Mouse (Mus musculus) neural tube, embryonic 14.5 days (tissue): ENCODE results near the gene Rabgap1l. TPM values are rescaled to one million over a fixed set of nuclear protein-coding genes. Genes with fewer than 3 reads are reported as not detected.

Experiments used
- ATAC-seq: fragments of 200-750 bp; cut with Nextera tagmentation; 2 replicates; pipeline ENCODE4 v1.8.0; 2017; ENCODE audit warnings: low read depth, mild to moderate bottlenecking, moderate TSS enrichment, moderate library complexity
- H3K27ac ChIP-seq: fragments of 300-500 bp; sonication (generic); 2 replicates; pipeline ENCODE4 v1.5.1; 2014; ENCODE audit warnings: low read depth, mild to moderate bottlenecking, control low read depth, low read length, moderate library complexity, mixed read lengths
- H3K27me3 ChIP-seq: fragments of 300-500 bp; sonication (generic); 2 replicates; pipeline ENCODE4 v1.6.1; 2014; ENCODE audit warnings: low read length; ENCODE audit not compliant: control insufficient read depth, insufficient read depth
- H3K36me3 ChIP-seq: fragments of 300-500 bp; sonication (generic); 2 replicates; pipeline ENCODE4 v1.6.1; 2014; ENCODE audit warnings: low read length, mixed read lengths; ENCODE audit not compliant: control insufficient read depth, insufficient read depth
- H3K4me1 ChIP-seq: fragments of 300-500 bp; sonication (generic); 2 replicates; pipeline ENCODE4 v1.6.1; 2014; ENCODE audit warnings: low read length; ENCODE audit not compliant: control insufficient read depth, insufficient read depth
- H3K4me2 ChIP-seq: fragments of 300-500 bp; sonication (generic); 2 replicates; pipeline ENCODE4 v1.6.1; 2014; ENCODE audit warnings: mild to moderate bottlenecking, low read depth, low read length, control low read depth
- H3K4me3 ChIP-seq: fragments of 300-500 bp; sonication (generic); 2 replicates; pipeline ENCODE4 v1.5.1; 2014; ENCODE audit warnings: low read depth, low read length, control low read depth, mixed read lengths
- H3K9ac ChIP-seq: fragments of 300-500 bp; sonication (generic); replicated peaks from 2 replicates; pipeline ENCODE4 v1.6.1; 2014; ENCODE audit warnings: low read depth, mild to moderate bottlenecking, control low read depth, low read length, mixed read lengths
- H3K9me3 ChIP-seq: fragments of 300-500 bp; sonication (generic); 2 replicates; pipeline ENCODE4 v1.6.1; 2016; ENCODE audit warnings: low read length; ENCODE audit not compliant: control insufficient read depth
- WGBS: fragments of 180-500 bp; shearing (Covaris S2); extraction: QIAGEN DNeasy Blood & Tissue Kit; methylation state at CpG from one replicate; pipeline ENCODE4 v1.1.7; 2014; 5-methylcytosine and 5-hydroxymethylcytosine counted together
- polyA plus RNA-seq: library from polyadenylated mRNA; unstranded; fragments of >200 nt; fragmentation: Nextera tagmentation; extraction: Ambion mirVana; gene quantifications from 2 replicates; pipeline ENCODE4 v1.2.1, GENCODE M21; 2014

Rabgap1l gene
- polyA plus RNA-seq, 1 experiment from 2014 or later, result 61.3 TPM

GRCm38 (mm10) chr1:160520665-160521064, 272.3 kb downstream of the Rabgap1l start:
- H3K36me3 ChIP-seq, result no peaks in the 10 kb centered on the region
- H3K27me3 ChIP-seq, result no peaks in the 10 kb centered on the region
- ATAC-seq, result peak; percentile 51; the same call in 1 of the 2 replicates
- no peak overlapping the region for H3K4me2 ChIP-seq
- no peaks in the 10 kb centered on the region for H3K4me1 ChIP-seq
- H3K9me3 ChIP-seq, result no peaks in the 10 kb centered on the region
- no peak overlapping the region for H3K27ac ChIP-seq
- no peak overlapping the region for H3K9ac ChIP-seq
- no peak overlapping the region for H3K4me3 ChIP-seq
- 19% methylated on average over 3 of the region's 3 CpGs for WGBS

DNA sequence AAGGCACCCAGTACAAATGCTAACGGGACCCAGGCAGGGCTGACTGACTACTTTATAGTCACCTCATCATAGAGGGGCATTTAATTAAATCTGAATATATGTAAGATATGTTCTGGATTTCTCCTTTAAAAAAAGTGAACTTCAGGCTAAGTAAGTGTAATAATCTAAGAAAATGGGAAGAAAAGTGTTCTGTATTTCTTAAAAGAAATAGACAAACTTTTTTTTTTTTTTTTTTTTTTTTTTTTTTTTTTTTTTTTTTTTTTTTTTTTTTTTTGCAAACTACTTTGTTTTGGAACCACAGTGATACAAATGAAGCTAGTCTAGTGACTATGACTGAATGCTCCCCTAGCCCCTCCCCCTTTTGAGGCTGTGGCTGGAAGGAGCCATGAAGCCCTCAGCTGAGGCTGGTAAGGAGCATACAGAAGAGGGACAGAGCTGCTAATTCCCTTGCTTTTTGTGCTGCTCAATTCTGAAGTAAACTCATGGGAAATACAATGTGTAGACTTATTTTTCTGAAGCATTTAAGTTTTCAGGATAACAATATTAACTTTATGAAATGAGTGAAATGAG, 273.0 kb downstream of the Rabgap1l start:
- Histone ChIP-seq H3K4me1 (no peaks in the 10 kb centered on the region), H3K27ac (no peak overlapping the region), H3K36me3 (no peaks in the 10 kb centered on the region), H3K9me3 (no peaks in the 10 kb centered on the region), H3K4me2 (no peak overlapping the region), H3K4me3 (no peak overlapping the region), H3K9ac (no peak overlapping the region), H3K27me3 (no peaks in the 10 kb centered on the region)
- ATAC-seq, result no peak
- WGBS, result 55% methylated on average over 1 of the region's 1 CpGs

- 83% methylated on average over 4 of the region's 4 CpGs for WGBS
- Histone ChIP-seq H3K9me3 (no peaks in the 10 kb centered on the region), H3K27ac (no peak overlapping the region), H3K4me1 (no peaks in the 10 kb centered on the region), H3K9ac (no peak overlapping the region), H3K27me3 (no peaks in the 10 kb centered on the region), H3K4me3 (no peak overlapping the region), H3K36me3 (no peaks in the 10 kb centered on the region), H3K4me2 (no peak overlapping the region)
- no peak for ATAC-seq
Observed at GRCm38 (mm10) chr1:160518552-160518951, 274.5 kb downstream of the Rabgap1l start.

DNA sequence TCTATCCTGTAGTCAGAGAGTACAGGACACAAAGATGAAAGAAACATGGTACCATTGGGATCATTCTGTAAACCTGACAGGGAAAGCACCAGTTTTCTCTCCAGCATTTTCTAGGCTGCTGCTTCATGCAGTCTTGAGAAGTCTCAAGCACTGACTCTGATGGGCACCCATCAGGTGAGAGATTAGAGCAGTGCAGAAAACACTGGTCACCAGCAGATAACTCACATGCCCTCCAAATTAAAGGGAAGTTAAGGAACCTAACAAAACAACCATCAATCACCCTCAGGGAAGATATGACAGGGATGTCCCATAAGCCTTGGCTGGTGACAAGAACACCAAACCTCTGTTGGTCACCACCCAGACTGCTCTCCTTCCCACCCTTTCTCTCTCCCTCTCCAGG, 285.2 kb downstream of the Rabgap1l start:
- no peaks in the 10 kb centered on the region for H3K4me1 ChIP-seq
- no peaks in the 10 kb centered on the region for H3K36me3 ChIP-seq
- no peak for ATAC-seq
- H3K9ac ChIP-seq, result no peak overlapping the region
- no peak overlapping the region for H3K4me2 ChIP-seq
- H3K4me3 ChIP-seq, result no peak overlapping the region
- H3K9me3 ChIP-seq, result no peaks in the 10 kb centered on the region
- H3K27me3 ChIP-seq, result no peaks in the 10 kb centered on the region
- H3K27ac ChIP-seq, result no peak overlapping the region

GRCm38 (mm10) chr1:160496906-160497577, 296.0 kb downstream of the Rabgap1l start:
- WGBS, result 33% methylated on average over 3 of the region's 3 CpGs
- no peak overlapping the region for H3K9ac ChIP-seq
- no peak overlapping the region for H3K27ac ChIP-seq
- H3K27me3 ChIP-seq, result no peaks in the 10 kb centered on the region
- H3K4me1 ChIP-seq, result no peaks in the 10 kb centered on the region
- H3K4me2 ChIP-seq, result no peak overlapping the region
- ATAC-seq, result peak; percentile 90
- H3K4me3 ChIP-seq, result no peak overlapping the region
- H3K36me3 ChIP-seq, result no peaks in the 10 kb centered on the region
- H3K9me3 ChIP-seq, result no peaks in the 10 kb centered on the region

- Histone ChIP-seq H3K4me1 (no peaks in the 10 kb centered on the region), H3K27ac (no peak overlapping the region), H3K9ac (no peak overlapping the region), H3K27me3 (no peaks in the 10 kb centered on the region), H3K4me2 (no peak overlapping the region), H3K36me3 (no peaks in the 10 kb centered on the region), H3K9me3 (no peaks in the 10 kb centered on the region), H3K4me3 (no peak overlapping the region)
- 67% methylated on average over 3 of the region's 3 CpGs for WGBS
- ATAC-seq, result no peak
Observed at GRCm38 (mm10) chr1:160485731-160486130, 307.3 kb downstream of the Rabgap1l start.

DNA sequence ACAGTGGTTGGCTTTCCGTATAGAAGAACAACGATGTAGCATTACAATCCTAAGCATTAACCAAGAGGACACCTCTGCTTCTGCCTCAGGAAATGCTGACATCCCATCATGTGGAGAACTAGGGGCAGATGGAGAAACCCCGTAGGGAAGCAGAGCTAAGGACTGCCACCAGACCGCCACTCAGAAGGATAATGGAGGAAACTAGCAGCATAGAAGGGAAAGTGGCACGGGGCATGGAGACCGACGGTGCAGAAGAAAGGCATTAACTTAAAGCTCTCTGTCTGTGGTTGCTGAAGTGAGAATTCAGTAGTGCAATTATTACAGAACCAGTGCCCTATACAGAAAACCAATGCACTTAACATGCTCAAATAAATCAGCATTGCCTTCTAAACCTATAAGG, 308.0 kb downstream of the Rabgap1l start:
- Histone ChIP-seq H3K27ac (no peak overlapping the region), H3K4me3 (no peak overlapping the region), H3K9ac (no peak overlapping the region), H3K9me3 (no peaks in the 10 kb centered on the region), H3K4me2 (no peak overlapping the region), H3K36me3 (no peaks in the 10 kb centered on the region), H3K27me3 (no peaks in the 10 kb centered on the region), H3K4me1 (no peaks in the 10 kb centered on the region)
- WGBS, result 76% methylated on average over 7 of the region's 7 CpGs
- ATAC-seq, result no peak

DNA sequence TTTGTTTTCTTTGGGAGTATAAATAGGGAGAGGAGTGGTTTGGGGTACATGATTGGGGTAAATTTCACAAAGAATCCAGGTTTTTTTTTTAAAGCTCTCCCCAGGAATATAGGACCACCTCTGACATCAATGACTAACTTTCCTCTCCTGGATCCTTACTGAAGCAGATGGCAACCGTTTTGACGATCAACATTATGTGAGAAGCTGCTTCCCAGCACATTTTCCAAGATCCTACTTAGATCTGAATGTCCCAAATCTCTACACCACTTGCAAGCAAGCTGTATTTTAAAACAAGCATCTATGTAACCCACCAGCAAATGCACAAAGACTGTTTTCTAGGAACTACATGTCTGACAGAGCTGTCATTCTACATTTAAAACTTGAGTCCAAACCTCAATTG, 311.4 kb downstream of the Rabgap1l start:
- H3K9me3 ChIP-seq, result no peaks in the 10 kb centered on the region
- H3K27me3 ChIP-seq, result no peaks in the 10 kb centered on the region
- H3K4me2 ChIP-seq, result no peak overlapping the region
- no peaks in the 10 kb centered on the region for H3K4me1 ChIP-seq
- ATAC-seq, result no peak
- no peak overlapping the region for H3K9ac ChIP-seq
- 88% methylated on average over 2 of the region's 2 CpGs for WGBS
- H3K36me3 ChIP-seq, result no peaks in the 10 kb centered on the region
- H3K4me3 ChIP-seq, result no peak overlapping the region
- no peak overlapping the region for H3K27ac ChIP-seq

- Histone ChIP-seq H3K36me3 (no peaks in the 10 kb centered on the region), H3K4me3 (no peak overlapping the region), H3K27ac (no peak overlapping the region), H3K9me3 (no peaks in the 10 kb centered on the region), H3K4me2 (no peak overlapping the region), H3K9ac (no peak overlapping the region), H3K4me1 (no peaks in the 10 kb centered on the region), H3K27me3 (no peaks in the 10 kb centered on the region)
- ATAC-seq, result no peak
Observed at GRCm38 (mm10) chr1:160467443-160467842, 325.6 kb downstream of the Rabgap1l start.
